Mouse (Mus musculus): ENCODE measurements around the gene Cdk5r2.
"Not testable (repeated sequence)": the region's sequence is repeated elsewhere in the genome, so short reads cannot be mapped to it uniquely, and the experiment has no call there.

The Cdk5r2 gene

GRCm38 (mm10) chr1:74854306-74855056 is at the start of gene Cdk5r2:
Gene Cdk5r2, plus strand, starts transcription at chr1:74854934.
- in situ Hi-C loops (cut with MboI): no loop called here

DNA sequence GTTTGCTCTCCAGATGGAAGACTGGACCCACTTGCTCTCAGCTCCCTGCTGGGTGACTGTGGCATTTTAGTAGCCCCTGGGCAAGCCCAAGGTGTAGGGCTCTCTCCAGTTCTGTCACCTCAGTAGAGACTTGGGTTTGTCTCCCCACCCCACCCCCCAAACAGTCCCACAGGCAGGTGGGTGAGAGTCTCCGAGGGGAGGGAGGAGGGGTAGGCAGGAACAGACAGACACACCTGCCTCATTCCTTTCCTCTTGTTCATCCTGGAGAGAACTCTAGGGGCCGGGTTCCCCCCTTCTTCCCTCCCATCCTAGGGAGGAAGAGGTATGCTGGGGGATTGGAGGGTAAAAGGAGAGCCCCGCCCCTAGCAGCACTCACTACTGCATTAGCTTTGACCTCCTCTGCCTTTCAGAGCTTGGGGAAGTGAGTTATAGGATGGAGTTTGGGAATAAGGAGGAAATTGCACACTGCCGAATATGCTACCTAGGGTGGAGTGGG is 49.3 kb upstream of the Cdk5r2 start:
- in situ Hi-C loops (cut with MboI): loop anchor here (5.0 kb wide), 1 partner anchor 33 kb away; the partner anchor contains the start of gene Wnt6

GRCm38 (mm10) chr1:74805843-74806242 is 48.9 kb upstream of the Cdk5r2 start:
- in situ Hi-C loops (cut with MboI): loop anchor here (5.0 kb wide), 1 partner anchor 34 kb away; the partner anchor contains the start of gene Wnt6

DNA sequence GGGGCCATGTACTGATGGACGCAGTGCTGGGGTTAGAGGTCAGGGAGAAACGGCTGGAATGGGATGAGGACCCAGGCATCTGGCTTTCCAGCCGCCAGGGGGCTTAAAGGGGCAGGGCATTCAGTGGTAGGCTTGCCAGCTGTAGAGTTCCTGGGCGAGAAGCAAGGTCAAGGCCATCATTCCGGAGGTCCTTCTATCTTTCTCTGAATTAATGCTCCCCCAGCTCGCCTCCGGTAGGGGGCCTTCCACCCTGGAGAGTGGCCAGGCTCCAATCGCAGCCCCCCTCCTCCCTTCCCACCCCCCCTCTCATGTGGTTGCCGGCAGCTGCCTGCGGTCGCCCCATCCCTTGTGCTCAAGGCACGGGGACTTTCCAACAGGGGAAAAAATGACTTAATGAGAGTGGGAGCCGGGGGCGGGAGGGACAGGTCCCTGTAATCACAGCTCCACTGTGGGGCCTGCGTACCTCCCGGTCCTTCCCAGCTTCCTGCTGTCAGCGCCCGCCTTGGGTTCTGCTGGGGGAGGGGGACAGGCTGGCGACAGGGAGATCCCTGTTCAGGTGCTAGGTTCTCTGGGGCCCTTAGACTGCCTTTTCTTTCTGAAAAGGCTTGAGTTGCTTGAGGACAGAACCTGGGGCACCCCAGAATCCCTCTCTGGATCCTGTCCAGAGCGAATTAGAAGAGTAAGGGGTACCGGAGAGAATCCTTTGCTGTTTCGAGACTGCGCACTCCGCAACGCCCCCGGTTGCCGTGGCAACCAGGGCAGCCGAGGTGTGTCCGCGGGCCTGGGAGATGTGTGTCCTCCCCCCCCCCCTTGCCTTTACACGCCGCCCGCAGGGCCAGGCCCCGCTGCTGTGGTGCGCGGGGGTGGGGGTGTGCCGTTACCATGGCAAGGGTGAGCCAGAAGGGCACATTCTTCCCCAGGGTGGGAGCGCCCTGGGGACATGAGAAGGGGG is 48.1 kb upstream of the Cdk5r2 start:
- in situ Hi-C loops (cut with MboI): loop anchor here (5.0 kb wide), 1 partner anchor 34 kb away; the partner anchor contains the start of gene Wnt6

DNA sequence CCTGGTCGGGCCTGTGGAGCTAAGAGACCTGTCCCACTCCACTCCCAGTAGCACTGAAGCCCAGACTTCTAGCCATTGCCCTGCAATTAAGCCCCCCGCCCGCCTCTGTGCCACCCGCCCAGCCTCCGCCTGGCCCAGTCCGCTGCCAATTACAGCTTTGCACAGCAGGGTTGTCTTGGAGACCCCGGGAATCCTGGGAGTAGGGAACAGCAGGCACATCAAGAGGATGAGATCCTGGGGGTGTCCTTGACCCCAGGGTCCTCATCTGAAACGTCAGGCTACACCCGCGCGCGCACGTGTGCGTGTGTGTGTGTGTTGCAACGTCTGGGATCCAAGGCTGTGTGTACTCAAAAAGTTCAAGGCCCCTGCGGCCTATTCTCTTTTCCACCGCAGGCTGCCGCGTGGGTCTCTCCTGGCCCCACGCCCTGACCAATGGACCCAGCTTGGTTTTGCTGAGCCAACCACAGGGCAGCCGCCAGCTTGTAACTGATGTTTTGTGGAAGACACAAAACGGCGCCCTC is 47.1 kb upstream of the Cdk5r2 start:
- in situ Hi-C loops (cut with MboI): loop anchor here (5.0 kb wide), 1 partner anchor 35 kb away; the partner anchor contains the start of gene Wnt6

- in situ Hi-C loops (cut with MboI): loop anchor here (5.0 kb wide), 1 partner anchor 36 kb away; the partner anchor contains the start of gene Wnt6
These were observed 46.7 kb upstream of the Cdk5r2 start for GRCm38 (mm10) chr1:74808078-74808477.

DNA sequence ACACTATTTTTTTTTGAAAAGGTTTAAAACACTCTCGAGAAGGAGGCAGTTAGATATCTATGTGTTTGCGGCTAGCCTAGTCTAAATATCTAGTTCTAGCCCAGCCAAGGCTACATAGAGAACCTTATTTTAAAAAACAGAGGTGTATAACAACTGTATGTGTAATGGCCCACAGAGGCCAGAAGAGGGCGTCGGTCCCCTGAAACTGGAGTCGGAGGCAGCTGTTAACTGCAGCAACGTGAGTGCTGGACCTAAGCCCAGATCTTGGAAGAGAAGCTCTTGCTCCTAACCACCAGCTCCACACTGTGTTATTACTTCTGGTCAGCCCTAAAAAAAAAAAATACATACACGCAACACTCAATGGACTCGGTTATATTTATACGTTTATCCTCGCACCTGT is 45.7 kb upstream of the Cdk5r2 start:
- in situ Hi-C loops (cut with MboI): loop anchor here (5.0 kb wide), 1 partner anchor 37 kb away; the partner anchor contains the start of gene Wnt6

DNA sequence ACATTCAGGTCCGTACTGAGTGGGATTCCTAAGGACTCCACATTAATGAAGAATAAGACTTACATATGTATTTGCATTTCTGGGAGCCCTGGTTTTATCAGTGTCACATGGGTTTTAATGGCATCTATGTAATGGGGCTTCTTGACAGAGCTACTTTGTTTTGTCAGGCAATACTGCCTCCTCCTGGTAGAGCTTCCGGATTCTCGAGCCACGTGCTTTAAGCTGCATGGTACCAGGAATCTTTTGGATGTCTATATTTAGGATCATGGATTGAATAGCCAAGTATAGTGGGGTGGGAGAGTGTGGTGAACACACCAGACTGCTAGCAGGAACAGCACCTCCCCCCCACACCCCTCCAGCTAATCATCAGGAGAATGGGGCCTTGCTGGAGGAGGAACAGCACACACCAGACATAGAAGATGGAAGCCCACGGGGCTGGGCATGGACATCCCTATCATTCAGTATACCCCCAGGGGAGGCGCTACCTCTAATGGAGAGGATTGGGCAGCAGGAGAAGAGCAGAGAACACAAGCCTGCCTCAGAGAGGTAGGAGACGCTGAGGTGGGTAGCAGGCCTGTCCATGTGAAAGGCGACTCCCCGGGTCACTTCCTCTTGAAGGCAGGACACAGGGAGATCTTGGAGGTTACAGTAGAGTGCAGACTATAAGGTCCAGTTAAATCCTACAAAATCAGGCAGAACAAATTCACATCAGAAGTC is 39.6 kb upstream of the Cdk5r2 start:
- in situ Hi-C loops (cut with MboI): no loop called here

GRCm38 (mm10) chr1:74815965-74816364 is 38.8 kb upstream of the Cdk5r2 start:
- in situ Hi-C loops (cut with MboI): not testable (repeated sequence)

- in situ Hi-C loops (cut with MboI): no loop called here
These were observed 38.0 kb upstream of the Cdk5r2 start for GRCm38 (mm10) chr1:74816612-74817199.

DNA sequence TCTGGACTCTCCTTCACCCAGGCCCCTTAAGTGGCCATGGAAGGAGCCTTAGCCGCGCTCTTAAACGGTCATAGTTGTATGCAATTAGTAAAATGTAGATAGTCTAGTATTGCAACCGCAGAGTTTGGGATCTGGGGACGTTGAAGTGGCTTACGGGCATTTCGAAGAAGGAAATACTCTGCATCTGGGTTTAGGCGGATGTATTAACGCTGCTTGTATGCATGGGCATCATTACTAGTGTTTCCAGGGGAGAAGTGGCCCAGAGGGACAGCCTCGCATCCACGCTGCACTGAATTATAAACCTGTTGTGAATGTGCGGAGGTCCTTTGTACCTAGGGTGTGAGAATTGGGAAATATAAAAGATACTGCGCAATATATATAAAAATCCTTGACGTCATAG is 37.5 kb upstream of the Cdk5r2 start:
- in situ Hi-C loops (cut with MboI): no loop called here

- in situ Hi-C loops (cut with MboI): no loop called here
These were observed 36.2 kb upstream of the Cdk5r2 start for GRCm38 (mm10) chr1:74818509-74818908.

- in situ Hi-C loops (cut with MboI): not testable (repeated sequence)
These were observed 31.1 kb upstream of the Cdk5r2 start for GRCm38 (mm10) chr1:74823598-74823997.

- in situ Hi-C loops (cut with MboI): no loop called here
These were observed 30.0 kb upstream of the Cdk5r2 start for GRCm38 (mm10) chr1:74824518-74825302.

- in situ Hi-C loops (cut with MboI): no loop called here
These were observed 24.7 kb upstream of the Cdk5r2 start for GRCm38 (mm10) chr1:74830061-74830460.

- in situ Hi-C loops (cut with MboI): no loop called here
These were observed 21.5 kb upstream of the Cdk5r2 start for GRCm38 (mm10) chr1:74833255-74833654.

- in situ Hi-C loops (cut with MboI): no loop called here
These were observed 11.6 kb upstream of the Cdk5r2 start for GRCm38 (mm10) chr1:74843090-74843489.

GRCm38 (mm10) chr1:74846341-74846740 is 8.4 kb upstream of the Cdk5r2 start:
- in situ Hi-C loops (cut with MboI): no loop called here

- in situ Hi-C loops (cut with MboI): no loop called here
These were observed 5.8 kb upstream of the Cdk5r2 start for GRCm38 (mm10) chr1:74848946-74849345.

GRCm38 (mm10) chr1:74850251-74850650 is 4.5 kb upstream of the Cdk5r2 start:
- in situ Hi-C loops (cut with MboI): no loop called here

Measured in mature B cell (primary cell).